Mouse (Mus musculus): Measurements from ENCODE around the gene Extl2. TPM values are rescaled to one million over a fixed set of nuclear protein-coding genes. Genes with fewer than 3 reads are reported as not detected.
A peak's percentile ranks its signal among the peaks of the same experiment; 100 is the strongest.

Extl2 gene
- total and polyA plus RNA-seq, 2 experiments from 2014 or later, result 44.0 to 44.8 TPM

GRCm38 (mm10) chr3:116007941-116008440 is 729 bp downstream of the Extl2 start:
- Histone ChIP-seq H3K4me2 (ENCODE audit: low read depth, low read length) (peak overlapping the region; percentile 95), H3K36me3 (ENCODE audit: insufficient read depth, low read length) (no peaks in the 10 kb centered on the region), H3K4me1 (ENCODE audit: insufficient read depth, low read length) (peaks cover 13% of the 10 kb centered on the region; the same call in 1 of the 2 replicates), H3K9ac (replicated peaks; ENCODE audit: low read length) (peak overlapping the region; percentile 87), H3K9me3 (ENCODE audit: low read length) (no peaks in the 10 kb centered on the region), H3K4me3 (ENCODE audit: low read length) (peak overlapping the region; percentile 89), H3K27me3 (ENCODE audit: insufficient read depth, low read length) (no peaks in the 10 kb centered on the region), H3K27ac (peak overlapping the region; percentile 90)
- no peak for TF ChIP-seq CTCF (IDR thresholded peaks at IDR 0.05; ENCODE audit: low read depth)
- DNase-seq (ENCODE audit: low spot score), result peak; percentile 92
- ATAC-seq, result peak; percentile 83
- 1% methylated on average over 12 of the region's 12 CpGs for WGBS

- DNase-seq (ENCODE audit: low spot score) (no peak), ATAC-seq (no peak)
- peak overlapping the region; percentile 95 for H3K4me2 ChIP-seq (ENCODE audit: low read depth, low read length)
- H3K27me3 ChIP-seq (ENCODE audit: insufficient read depth, low read length), result no peaks in the 10 kb centered on the region
- peak overlapping the region; percentile 28; the same call in 1 of the 2 replicates for H3K9ac ChIP-seq (replicated peaks; ENCODE audit: low read length)
- H3K27ac ChIP-seq, result no peak overlapping the region
- TF ChIP-seq CTCF (IDR thresholded peaks at IDR 0.05; ENCODE audit: low read depth), result no peak
- H3K36me3 ChIP-seq (ENCODE audit: insufficient read depth, low read length), result no peaks in the 10 kb centered on the region
- peak overlapping the region; percentile 89 for H3K4me3 ChIP-seq (ENCODE audit: low read length)
- no peaks in the 10 kb centered on the region for H3K9me3 ChIP-seq (ENCODE audit: low read length)
- WGBS, result 78% methylated on average over 17 of the region's 17 CpGs
- peaks cover 13% of the 10 kb centered on the region; the same call in 1 of the 2 replicates for H3K4me1 ChIP-seq (ENCODE audit: insufficient read depth, low read length)
Measured at GRCm38 (mm10) chr3:116009622-116010344, 2.5 kb downstream of the Extl2 start.

DNA sequence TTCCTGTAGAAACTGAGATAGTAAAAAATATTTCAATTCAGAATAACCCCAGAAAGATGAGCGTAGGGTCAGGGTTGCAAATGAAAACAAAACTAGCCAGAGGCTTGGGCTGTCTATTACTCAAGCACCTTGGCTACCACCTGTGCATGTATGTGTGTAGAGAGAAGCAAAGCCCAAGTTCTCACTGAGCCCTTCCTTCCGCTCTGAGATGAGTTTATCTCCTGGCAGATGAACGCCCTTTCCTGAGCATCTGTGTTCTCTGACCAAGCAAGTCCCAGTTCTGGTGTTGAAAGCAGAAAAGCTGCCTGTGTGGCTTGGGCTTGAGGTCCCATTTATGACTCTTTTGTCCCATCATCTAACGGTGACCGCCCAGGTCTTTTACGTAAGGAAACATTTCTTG is 7.6 kb downstream of the Extl2 start:
- no peak overlapping the region for H3K9ac ChIP-seq (replicated peaks; ENCODE audit: low read length)
- no peaks in the 10 kb centered on the region for H3K9me3 ChIP-seq (ENCODE audit: low read length)
- no peaks in the 10 kb centered on the region for H3K36me3 ChIP-seq (ENCODE audit: insufficient read depth, low read length)
- DNase-seq (ENCODE audit: low spot score) (no peak), ATAC-seq (no peak)
- TF ChIP-seq CTCF (IDR thresholded peaks at IDR 0.05; ENCODE audit: low read depth), result no peak
- no peak overlapping the region for H3K4me3 ChIP-seq (ENCODE audit: low read length)
- no peak overlapping the region for H3K4me2 ChIP-seq (ENCODE audit: low read depth, low read length)
- H3K27me3 ChIP-seq (ENCODE audit: insufficient read depth, low read length), result no peaks in the 10 kb centered on the region
- 95% methylated on average over 6 of the region's 6 CpGs for WGBS
- no peak overlapping the region for H3K27ac ChIP-seq
- H3K4me1 ChIP-seq (ENCODE audit: insufficient read depth, low read length), result 0 out of 2 replicates have a peak, but pooled peaks cover 2% of the 10 kb centered on the region

GRCm38 (mm10) chr3:116016116-116016515 is 8.9 kb downstream of the Extl2 start:
- Histone ChIP-seq H3K27me3 (ENCODE audit: insufficient read depth, low read length) (no peaks in the 10 kb centered on the region), H3K27ac (no peak overlapping the region), H3K9me3 (ENCODE audit: low read length) (no peaks in the 10 kb centered on the region), H3K4me3 (ENCODE audit: low read length) (no peak overlapping the region), H3K4me1 (ENCODE audit: insufficient read depth, low read length) (no peaks in the 10 kb centered on the region), H3K4me2 (ENCODE audit: low read depth, low read length) (no peak overlapping the region), H3K36me3 (ENCODE audit: insufficient read depth, low read length) (no peaks in the 10 kb centered on the region), H3K9ac (replicated peaks; ENCODE audit: low read length) (no peak overlapping the region)
- DNase-seq (ENCODE audit: low spot score) (no peak), ATAC-seq (no peak)
- no peak for TF ChIP-seq CTCF (IDR thresholded peaks at IDR 0.05; ENCODE audit: low read depth)
- 87% methylated on average over 13 of the region's 13 CpGs for WGBS

GRCm38 (mm10) chr3:116018606-116019005 is 11.3 kb downstream of the Extl2 start:
- TF ChIP-seq CTCF (IDR thresholded peaks at IDR 0.05; ENCODE audit: low read depth), result no peak
- Histone ChIP-seq H3K9ac (replicated peaks; ENCODE audit: low read length) (no peak overlapping the region), H3K4me2 (ENCODE audit: low read depth, low read length) (no peak overlapping the region), H3K9me3 (ENCODE audit: low read length) (no peaks in the 10 kb centered on the region), H3K36me3 (ENCODE audit: insufficient read depth, low read length) (no peaks in the 10 kb centered on the region), H3K4me1 (ENCODE audit: insufficient read depth, low read length) (no peaks in the 10 kb centered on the region), H3K4me3 (ENCODE audit: low read length) (no peak overlapping the region), H3K27ac (no peak overlapping the region), H3K27me3 (ENCODE audit: insufficient read depth, low read length) (no peaks in the 10 kb centered on the region)
- ATAC-seq (no peak), DNase-seq (ENCODE audit: low spot score) (no peak)
- 66% methylated on average over 4 of the region's 4 CpGs for WGBS

GRCm38 (mm10) chr3:116019136-116019535 is 11.9 kb downstream of the Extl2 start:
- Histone ChIP-seq H3K27me3 (ENCODE audit: insufficient read depth, low read length) (no peaks in the 10 kb centered on the region), H3K9me3 (ENCODE audit: low read length) (no peaks in the 10 kb centered on the region), H3K4me1 (ENCODE audit: insufficient read depth, low read length) (no peaks in the 10 kb centered on the region), H3K36me3 (ENCODE audit: insufficient read depth, low read length) (no peaks in the 10 kb centered on the region), H3K4me3 (ENCODE audit: low read length) (no peak overlapping the region), H3K4me2 (ENCODE audit: low read depth, low read length) (no peak overlapping the region), H3K9ac (replicated peaks; ENCODE audit: low read length) (no peak overlapping the region), H3K27ac (no peak overlapping the region)
- ATAC-seq (no peak), DNase-seq (ENCODE audit: low spot score) (no peak)
- TF ChIP-seq CTCF (IDR thresholded peaks at IDR 0.05; ENCODE audit: low read depth), result no peak
- WGBS, result 86% methylated on average over 5 of the region's 5 CpGs

- no peak overlapping the region for H3K9ac ChIP-seq (replicated peaks; ENCODE audit: low read length)
- 90% methylated on average over 12 of the region's 12 CpGs for WGBS
- no peak overlapping the region for H3K4me3 ChIP-seq (ENCODE audit: low read length)
- no peak overlapping the region for H3K27ac ChIP-seq
- H3K27me3 ChIP-seq (ENCODE audit: insufficient read depth, low read length), result no peaks in the 10 kb centered on the region
- no peak for TF ChIP-seq CTCF (IDR thresholded peaks at IDR 0.05; ENCODE audit: low read depth)
- no peak for DNase-seq (ENCODE audit: low spot score)
- peaks cover 3% of the 10 kb centered on the region; the same call in 1 of the 2 replicates for H3K36me3 ChIP-seq (ENCODE audit: insufficient read depth, low read length)
- H3K4me2 ChIP-seq (ENCODE audit: low read depth, low read length), result no peak overlapping the region
- ATAC-seq, result no peak
- no peaks in the 10 kb centered on the region for H3K4me1 ChIP-seq (ENCODE audit: insufficient read depth, low read length)
- H3K9me3 ChIP-seq (ENCODE audit: low read length), result no peaks in the 10 kb centered on the region
Measured at GRCm38 (mm10) chr3:116024236-116024635, 17.0 kb downstream of the Extl2 start.

Measured in hindbrain, postnatal 0 days (tissue).